Mouse (Mus musculus) liver, embryonic 14.5 days (tissue): ENCODE measurements around the gene Fosb.

Experiments
- CTCF ChIP-seq: IDR thresholded peaks from 2 replicates; pipeline ENCODE4 v1.5.1; 2016; ENCODE audit warnings: antibody characterized with exemption, low read depth, control low read depth
- EP300 ChIP-seq: IDR thresholded peaks from 2 replicates; pipeline ENCODE4 v1.6.1; 2016; ENCODE audit warnings: antibody characterized with exemption, low read depth

GRCm38 (mm10) chr7:19267051-19267450 is 42.8 kb downstream of the Fosb start:
- no peak for TF ChIP-seq CTCF
- TF ChIP-seq EP300 = no peak
